Mouse (Mus musculus) spleen, adult 18-20 months (tissue): ENCODE results near the gene Polr3g.
"Not testable (repeated sequence)": the region's sequence is repeated elsewhere in the genome, so short reads cannot be mapped to it uniquely, and the experiment has no call there.

ENCODE experiments used
- DNase-seq, 2 experiments: peaks; one replicate each; pipeline ENCODE4 v3.0.0; 2022; ENCODE audit warnings: mixed read lengths in 2 of 2

Polr3g gene

DNA sequence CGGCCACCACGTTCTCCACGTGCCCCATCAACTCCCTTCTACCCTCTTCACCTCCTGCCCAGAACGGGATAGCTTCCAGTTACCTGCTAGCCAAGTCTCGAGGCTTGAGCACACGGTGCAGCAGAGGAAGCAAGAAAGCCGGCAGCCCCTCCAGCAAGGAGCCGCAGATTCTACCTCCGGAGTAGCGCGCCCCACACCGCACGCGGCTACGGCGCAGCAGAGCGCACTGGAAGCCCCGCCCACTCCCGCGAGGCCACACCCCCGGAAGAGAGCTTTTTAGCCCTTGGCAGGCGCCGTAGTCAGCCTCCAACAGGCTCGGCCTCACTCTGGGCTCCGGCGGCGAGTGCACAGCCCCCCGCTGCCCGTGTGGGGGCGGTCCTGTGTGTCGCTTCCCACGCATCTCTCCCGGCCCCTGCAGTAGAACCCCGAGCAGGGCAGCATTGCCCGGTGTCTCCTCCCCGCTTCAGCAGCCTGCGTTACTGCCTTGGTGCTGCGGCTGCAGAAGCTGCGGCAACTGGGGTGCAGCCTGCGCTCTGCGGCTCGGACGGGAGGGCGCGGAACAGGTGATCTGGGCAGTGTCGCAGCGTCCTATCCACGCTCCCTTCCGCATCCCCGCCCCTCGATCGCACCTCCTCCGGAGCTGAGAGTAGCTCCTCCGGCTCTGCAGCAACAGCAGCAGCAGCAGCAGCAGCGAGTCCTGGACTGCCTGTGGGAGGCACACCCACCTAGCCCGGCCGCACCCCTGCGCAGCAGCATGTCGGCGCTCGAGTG is at the start of gene Polr3g, which contains the start of gene Mblac2:
Gene Polr3g, minus strand, starts transcription at position 239 of the 771 bp plus-strand sequence.
Gene Mblac2, plus strand, starts transcription at position 567 of the 771 bp plus-strand sequence.
- peak; percentile 93 to 99 for DNase-seq

DNA sequence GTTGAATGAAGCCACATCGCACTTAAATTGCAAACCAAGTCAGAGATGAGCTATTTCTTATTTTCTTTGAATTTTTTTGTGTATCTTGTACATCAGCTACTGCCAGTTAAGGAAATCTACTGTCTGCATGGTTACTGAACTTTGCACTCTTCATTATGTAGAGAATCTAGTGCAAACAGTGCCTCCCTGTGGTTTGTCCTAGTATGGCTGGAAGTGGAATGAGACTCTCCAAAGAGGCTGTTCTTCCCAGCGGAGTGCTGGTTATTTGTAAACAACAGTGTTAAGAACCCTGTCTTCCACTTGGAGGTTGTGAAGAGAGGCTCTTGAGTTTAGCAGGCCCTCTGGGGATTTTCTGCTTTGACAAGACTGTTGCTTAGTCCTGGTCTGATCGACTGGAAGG is 49.6 kb upstream of the Polr3g start:
- DNase-seq, result peak in 1 of 2 experiments; percentile 16

DNA sequence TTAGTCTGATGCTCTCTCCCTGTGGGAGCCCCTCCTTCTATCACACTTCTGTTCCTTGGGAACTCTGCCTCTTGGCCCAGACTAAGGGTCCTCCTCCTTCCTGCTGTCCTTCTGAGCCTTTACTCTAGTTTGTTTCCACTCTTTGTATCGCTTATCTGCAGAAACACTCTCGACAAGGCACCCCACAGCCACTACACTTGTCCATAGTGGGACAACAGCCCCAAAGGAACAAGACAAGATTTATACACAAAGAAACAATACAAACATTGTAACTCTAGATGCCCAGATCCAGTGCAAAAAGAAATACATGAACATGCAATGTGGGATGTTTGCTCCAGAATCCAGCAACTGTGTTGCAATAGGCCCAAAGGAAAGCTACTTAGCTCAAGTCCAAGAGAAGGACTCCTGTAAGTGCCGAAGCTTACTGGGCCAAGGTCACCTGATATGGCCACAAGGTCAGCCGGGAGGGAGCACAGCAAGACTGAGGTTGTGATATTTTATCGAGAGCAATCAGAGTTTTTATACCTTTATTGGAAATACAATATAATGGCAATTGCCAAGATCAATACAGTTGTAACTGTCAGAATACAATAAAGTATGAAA is 46.3 kb upstream of the Polr3g start:
- no peak for DNase-seq

DNA sequence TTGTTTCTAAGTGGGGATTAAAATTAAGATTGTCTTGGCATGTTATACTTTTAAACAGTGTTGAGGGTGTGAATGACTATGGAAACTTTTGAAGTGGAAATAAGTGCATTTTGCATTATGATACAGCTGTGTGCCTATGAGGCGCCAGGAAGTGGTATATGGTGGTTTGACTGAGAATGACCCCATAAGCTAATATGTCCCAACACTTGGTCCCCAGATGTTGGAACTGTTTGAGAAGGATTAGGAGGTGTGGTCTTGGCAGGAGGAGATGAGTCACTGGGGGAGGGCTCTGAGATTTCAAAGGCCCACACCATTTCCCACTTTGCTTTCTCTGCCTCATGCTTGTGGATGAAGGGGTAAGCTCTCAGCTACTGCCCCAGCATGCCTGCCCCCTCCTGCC is 44.5 kb upstream of the Polr3g start:
- no peak for DNase-seq

DNA sequence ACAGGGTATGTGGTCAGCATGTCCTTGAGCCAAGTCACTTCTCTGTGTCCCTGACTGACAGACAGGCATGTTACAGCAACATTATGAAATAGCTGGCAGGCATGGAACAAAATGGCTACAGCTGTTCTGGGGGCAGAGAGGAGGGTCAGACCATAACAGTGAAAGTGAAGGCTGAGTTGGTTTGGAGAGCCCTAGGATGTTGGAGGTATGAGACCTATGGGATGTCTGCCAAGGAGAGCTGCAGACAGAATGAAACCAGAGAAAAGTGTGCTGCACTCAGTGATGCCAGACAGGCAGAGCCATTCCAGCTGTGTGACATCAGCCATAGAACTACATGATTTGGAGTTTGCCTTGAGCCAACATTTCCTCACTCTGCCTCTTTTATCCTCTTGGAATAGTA is 44.1 kb upstream of the Polr3g start:
- DNase-seq, result no peak

DNA sequence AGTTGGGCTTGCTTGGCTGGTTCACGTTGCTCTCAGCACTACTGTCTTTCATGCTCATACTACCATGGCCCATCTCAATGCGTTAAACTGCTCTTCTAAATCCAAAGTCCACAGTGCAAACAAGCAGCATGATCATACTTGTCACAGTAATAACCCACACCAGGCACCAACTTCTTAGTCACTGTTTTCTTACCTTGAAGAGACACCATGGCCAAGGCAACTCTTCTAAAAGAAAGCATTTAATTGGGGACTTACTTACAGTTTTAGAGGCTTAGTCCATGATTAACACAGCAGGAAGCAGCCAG is 33.2 kb upstream of the Polr3g start:
- no peak for DNase-seq

DNA sequence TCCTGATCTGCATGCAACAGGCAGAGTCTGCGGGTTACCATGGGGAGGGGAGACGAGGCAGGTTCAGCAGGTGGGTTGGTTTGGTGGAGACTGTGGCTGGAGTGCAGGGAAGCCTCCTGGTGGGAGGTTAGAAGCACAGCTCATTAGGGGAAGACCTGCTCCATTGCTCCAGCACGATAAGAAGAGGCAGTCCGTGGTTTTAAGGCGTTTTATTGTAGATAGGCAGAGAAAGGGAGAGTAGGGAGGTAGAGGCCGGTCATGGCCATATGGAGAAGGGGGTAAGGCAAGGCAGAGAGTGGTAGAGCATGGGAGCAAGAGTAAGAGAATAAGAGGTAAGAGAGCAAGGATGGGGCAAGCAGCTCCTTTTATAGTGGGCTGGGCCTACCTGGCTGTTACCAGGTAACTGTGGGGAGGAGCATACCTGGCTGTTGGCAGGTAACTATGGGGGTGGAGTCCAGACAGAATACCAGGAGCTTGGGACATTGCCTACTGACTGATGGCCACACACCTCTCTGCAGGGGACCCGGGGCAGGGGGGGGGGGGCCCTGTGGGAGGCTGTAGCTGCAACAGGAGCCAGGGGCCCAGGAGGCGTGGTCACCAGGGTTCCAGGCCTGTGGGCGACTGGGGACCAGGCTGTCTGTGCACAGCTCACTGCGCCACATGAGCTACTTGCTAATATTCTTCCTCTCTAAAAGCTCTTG is 32.7 kb upstream of the Polr3g start:
- no peak for DNase-seq

DNA sequence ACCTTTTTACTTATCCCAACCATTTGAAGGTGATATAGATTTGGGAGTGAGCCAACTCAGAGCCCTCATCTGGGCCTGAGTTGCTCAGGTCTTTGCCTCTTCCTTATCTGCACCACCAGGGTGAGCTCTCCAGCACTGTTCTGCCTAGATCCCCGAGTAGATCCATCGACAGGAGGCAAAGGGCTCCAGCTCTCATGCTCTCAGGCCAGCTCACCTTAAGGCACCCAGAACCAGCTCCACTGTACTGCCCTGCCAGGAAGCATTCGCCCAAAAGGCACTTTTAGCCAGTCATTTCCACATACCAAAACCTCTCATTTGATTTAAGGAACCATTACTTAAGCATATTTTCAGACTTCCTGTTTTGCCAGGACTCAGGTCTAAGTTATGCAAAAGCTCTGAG is 30.1 kb upstream of the Polr3g start:
- no peak for DNase-seq

DNA sequence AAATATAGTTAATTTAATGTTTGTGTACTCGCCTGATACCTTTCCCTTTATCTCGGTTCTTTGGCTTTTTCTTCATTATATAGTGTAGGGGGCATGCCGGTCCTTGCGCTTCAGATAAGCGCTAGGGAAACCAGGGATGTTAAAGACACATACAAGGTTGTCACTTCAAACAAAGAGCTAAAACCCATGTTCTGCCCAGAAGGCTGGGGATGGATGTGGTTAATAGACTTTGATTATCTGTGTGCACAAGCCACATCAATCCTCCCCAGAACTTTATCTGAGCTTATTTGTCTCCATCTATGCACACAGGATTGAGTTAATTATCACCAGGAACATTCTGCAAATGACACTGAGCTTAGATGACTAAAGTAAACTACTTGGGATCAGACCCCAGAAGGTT is 25.8 kb upstream of the Polr3g start:
- DNase-seq, result no peak

DNA sequence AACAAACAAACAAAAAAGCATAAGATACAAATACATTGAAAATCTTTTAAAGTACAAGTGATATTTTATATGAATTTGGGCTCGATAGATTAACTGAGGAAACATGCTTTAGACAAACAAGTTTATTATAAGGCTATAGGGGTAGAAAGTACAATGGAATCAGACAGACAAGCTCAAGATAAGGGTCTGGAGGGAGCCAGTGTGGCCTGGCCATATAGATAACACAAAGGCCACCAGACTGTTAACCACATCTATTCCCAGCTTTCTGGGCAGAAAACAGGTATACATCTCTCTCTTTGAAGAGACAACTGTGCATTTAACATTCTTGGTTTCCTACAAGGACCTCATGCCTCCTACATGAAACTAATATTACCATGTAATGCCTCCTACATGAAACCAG is 19.5 kb upstream of the Polr3g start:
- DNase-seq, result no peak

DNA sequence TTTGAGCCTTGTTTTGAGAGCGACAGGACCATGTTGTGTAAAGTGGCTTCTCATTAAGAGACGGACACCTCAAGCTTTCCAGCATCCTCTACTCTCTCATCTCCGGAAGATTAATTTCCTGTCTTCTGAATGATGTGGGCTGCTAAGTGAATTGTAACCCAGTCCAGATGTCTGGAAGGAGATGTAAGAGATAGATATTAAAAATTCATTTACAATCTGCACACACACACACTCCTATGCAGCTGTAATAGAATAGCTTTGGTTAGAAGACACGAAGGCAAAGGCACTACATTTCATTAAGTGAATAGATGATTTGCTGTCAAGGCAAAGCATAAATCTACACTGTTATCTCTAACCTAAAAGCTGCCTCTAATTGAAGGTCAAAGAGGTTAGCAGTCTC is 18.3 kb upstream of the Polr3g start:
- DNase-seq, result no peak

DNA sequence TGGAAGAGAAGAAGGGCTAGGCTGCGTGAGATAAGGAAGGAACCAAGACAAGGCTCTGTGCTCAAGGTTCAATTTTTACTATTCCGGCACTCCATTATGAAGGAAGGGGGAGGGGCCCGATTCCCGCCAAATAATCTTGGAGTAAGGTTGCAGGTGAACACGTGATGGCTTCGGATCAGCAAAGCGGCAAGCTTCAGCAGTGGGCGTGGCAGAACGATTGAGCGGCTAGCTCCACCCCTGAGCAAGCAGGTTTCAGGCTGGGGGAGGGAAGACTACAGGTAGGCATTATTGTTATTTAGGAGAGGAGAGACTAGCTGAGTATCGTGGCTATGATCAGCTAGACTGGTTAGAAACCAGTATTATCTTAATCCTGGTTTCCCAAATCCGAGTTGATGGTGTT is 17.3 kb upstream of the Polr3g start:
- DNase-seq, result not testable (repeated sequence)

DNA sequence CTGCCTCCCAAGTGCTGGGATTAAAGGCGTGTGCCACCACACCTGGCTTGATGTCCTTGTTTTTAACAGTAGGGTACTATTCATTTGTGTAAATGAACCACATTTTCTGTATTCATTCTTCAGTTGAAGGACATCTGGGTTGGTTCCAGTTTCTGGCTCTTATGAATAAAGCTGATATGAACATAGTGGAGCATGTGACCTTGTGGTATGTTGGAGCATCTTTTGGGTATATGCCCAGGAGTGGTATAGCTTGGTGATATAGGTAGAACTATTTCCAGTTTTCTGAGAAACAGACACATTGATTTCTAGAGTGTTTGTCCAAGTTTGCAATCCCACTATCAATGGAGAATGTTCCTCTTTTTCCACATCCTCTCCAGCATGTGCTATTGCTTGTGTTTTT is 3.1 kb upstream of the Polr3g start:
- no peak for DNase-seq

DNA sequence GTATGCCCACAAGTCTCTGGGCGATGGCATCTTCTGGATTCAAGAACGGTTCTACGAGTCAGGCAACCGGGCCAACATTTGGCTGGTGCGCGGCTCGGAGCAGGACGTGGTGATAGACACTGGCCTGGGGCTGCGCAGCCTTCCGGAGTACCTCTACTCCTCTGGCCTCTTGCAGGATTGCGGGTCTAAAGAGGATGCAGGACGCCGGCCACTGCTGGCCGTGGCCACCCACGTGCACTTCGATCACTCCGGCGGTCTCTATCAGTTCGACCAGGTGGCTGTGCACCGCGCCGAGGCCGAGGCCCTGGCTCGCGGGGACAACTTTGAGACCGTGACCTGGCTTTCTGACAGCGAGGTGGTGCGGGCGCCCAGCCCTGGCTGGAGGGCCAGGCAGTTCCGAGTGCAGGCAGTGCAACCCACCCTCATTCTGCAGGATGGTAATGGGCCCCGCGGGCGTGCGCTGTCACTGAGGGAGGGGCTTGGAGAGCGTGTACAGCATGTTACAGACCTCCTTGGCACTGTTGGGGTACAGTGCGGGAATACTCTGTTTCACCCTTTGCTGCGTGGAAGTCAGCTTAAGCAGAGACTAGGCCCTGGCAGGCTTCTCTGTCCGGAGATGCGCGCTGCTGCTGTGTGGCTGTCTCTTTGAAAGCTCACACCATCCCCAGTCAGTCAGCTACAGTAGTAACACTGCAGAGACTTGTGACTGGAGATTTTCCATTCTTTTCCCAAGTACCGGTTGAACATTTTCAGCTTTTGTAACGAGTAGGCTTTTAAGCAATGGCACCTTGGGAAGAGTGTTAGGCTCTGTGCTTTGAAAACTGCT is 946 bp upstream of the Polr3g start:
- no peak for DNase-seq

DNA sequence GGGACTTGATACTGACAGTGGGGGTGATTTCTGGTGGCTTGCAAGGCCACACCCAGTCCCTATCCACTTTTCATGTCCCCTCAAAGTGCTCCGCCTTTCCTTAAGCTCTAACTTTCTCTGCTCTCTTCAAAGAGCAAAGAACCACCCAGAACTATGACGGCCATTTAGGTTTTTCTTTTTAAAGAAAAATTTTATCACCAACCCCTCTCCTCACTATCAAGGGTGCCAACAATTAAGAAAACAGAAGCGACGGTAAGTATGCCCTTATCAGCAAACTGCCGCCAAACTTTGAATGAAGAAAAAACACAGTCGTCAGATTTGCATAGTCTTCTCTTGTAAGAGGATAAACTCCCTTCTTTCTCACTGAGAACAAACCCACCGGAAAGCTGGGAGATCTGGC is 547 bp downstream of the Polr3g start:
- no peak for DNase-seq

DNA sequence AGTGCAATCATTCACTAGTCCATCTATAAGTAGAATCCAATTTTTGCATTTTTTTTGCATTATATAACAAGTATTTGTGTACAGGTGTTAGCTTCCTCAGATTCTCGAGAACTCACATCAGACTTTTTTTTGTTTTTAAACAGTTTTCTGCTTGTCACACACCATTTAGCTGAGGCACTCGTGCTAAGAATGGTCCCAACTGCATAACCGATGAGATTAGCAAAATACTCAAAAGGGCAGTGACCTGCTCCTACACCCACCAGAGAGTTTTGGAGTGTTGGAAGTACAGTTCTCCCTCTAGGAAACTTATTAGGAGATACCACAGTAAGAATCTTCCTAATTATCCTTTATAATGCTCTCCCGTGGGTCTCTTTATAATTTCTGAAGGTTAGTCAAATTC is 1.0 kb downstream of the Polr3g start:
- no peak for DNase-seq

DNA sequence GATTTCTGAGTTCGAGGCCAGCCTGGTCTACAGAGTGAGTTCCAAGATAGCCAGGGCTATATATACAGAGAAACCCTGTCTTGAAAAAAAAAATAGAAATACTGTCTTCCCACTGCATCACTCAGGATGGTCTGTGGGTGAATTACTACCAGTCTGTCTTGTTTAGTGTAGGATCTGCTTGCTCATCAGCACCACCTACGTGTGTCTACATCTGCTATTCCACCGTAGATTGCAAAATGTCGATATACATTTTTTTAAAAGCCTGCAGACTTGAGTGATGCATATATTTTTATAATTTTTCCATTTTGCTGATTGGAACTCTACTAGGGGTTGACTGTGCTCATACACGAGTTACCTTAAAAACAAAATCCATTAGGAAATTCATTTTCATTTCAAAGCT is 4.5 kb downstream of the Polr3g start:
- no peak for DNase-seq

DNA sequence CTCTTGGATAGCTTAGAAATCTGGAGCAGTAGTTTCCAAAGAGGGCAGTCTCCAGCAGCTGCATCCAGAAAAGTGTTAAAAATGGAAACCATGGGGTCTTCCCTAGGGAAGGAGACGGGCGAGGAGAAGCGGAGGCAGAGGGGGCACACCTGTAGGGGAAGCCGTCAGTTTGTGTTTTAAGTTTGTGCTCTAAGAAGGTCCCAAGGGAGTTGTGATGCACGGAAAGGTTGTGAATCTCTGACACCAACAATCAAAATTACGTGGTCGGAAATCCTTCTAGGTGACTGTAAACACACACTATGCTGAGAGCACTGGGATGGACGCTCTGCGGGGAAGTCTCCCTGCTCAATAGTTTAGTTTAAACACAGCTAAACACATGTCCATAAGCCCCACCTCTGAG is 7.2 kb downstream of the Polr3g start:
- DNase-seq, result no peak

DNA sequence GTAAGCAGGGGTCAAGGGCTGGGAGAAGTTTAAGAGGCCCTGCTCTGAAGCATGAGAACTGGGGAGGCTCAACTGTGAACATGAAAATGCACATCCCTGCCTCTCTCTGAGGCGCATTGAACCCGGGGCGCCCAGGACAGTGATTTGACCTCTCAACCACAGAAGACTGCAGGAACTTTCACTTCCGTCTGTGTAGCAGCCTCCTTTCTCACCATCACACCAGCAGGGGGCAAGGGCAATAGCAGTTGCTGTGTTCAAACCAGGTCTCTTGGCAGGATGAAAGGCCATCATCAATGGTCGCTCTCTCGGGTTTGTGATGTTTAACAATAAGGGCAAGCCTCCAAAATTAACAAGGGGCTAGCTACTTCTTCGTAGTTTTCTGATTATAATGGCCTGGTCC is 7.7 kb downstream of the Polr3g start:
- no peak for DNase-seq

DNA sequence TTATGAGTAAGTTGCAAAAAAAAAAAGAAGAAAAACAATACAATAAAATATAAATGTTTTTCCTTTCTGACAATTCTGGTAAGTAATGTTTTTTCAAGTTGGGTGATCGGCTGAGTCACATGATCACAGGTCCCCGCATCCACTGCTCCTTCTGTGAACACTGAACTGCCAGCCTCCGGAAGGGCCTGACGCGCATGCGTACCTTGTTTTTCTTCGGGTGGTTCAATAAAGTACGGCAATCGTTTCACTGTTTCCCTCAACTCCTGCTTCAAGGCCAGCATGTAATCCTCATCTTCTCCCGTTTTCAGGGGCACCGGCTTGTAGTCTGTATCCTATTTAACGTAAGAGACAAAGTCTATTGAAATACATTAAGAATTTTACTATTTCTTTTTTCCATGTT is 16.4 kb downstream of the Polr3g start:
- DNase-seq, result no peak

DNA sequence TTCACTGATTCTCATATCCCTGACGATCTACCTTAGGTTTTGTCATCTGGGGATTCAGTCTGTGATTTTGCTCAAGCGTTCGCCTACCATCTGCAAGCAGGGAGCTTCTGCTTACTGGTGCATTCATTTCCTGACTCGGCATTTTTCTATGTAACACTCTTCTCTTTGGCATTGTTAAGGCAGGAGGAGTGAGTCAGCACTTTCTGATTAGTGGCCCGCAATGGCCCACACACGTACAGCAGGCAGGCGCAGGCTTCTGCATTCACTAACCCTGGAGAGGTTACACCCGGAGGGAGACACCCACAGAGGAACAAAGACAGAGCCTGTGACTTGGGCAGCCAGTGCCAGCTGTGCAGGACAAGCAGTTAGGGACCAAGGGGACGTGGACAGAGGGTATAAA is 19.2 kb downstream of the Polr3g start:
- DNase-seq, result no peak

DNA sequence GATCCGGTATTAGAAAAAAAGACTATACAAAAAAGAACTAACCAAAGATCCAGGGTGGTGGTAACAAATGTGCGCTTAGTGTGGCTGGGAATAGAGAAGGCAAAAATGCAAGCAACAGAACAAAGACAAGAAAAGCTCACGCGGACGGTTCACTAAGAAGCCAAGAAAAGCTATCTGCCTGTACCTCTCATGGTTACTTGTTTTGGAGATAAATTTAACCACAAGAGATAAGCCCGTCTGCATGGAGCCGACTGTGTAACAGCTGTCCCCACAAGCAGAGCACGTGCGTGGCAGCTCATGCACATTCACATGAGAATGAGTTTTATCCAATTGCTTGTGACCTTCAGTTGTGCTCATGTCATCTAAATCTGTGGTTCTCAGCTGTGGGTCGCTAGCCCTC is 20.3 kb downstream of the Polr3g start:
- no peak for DNase-seq

DNA sequence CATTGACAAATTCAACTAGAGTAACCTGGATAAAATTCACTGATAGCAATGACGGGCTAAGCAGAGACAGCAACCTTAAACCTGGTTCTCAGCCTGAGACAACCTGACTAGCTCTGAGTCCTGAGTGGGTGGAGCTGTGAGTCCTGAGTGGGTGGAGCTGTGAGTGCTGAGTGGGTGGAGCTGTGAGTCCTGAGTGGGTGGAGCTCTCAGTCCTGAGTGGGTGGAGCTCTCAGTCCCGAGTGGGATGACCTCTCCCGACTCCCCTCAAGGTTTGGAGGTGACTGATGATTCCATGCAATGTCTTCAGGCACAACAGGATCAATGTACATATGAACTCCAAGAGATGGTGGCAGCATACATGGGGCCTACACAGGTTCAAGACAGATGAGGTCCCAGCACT is 21.2 kb downstream of the Polr3g start:
- no peak for DNase-seq
